ENCODE assay signal across 21 mouse cellular contexts in genomic region chr5:92227782-92228181, GRCm38 (mm10). TPM values are rescaled to one million over a fixed set of nuclear protein-coding genes. Genes with fewer than 3 reads are reported as not detected.
"Had no signal": no experiment of that assay in that cellular context is flagged by ENCODE, and none has a peak within 500 bp of the region (broad histone marks: within the 10 kb centered on the region; RNA-seq: fewer than 3 reads in every experiment).

No protein-coding gene starts in this region.

- H3K9me3 ChIP-seq: limb, embryonic 15.5 days; liver, embryonic 12.5 days; midbrain, embryonic 12.5 days; neural tube, embryonic 13.5 days had no signal

- H3K27ac ChIP-seq: kidney, postnatal 0 days; limb, embryonic 15.5 days; liver, embryonic 12.5 days; midbrain, embryonic 12.5 days; neural tube, embryonic 13.5 days; stomach, postnatal 0 days had no signal

- H3K4me3 ChIP-seq: limb, embryonic 15.5 days; liver, embryonic 12.5 days; midbrain, embryonic 12.5 days; neural tube, embryonic 13.5 days had no signal

- H3K4me1 ChIP-seq: limb, embryonic 15.5 days; liver, embryonic 12.5 days; midbrain, embryonic 12.5 days; neural tube, embryonic 13.5 days had no signal

- H3K36me3 ChIP-seq: limb, embryonic 15.5 days; liver, embryonic 12.5 days; midbrain, embryonic 12.5 days; neural tube, embryonic 13.5 days had no signal

- H3K4me2 ChIP-seq: limb, embryonic 15.5 days; liver, embryonic 12.5 days; lung, embryonic 14.5 days; midbrain, embryonic 12.5 days; neural tube, embryonic 13.5 days had no signal

- DNase-seq: kidney, postnatal 36 days; layer of hippocampus, adult 9-11 months; layer of hippocampus, postnatal 36 days; lung, embryonic 14.5 days; right cerebral cortex, postnatal 14 days; thymus, postnatal 14 days had no signal

- ATAC-seq: liver, embryonic 12.5 days; midbrain, embryonic 16.5 days had no signal

- H3K9ac ChIP-seq: limb, embryonic 15.5 days; liver, embryonic 12.5 days; lung, embryonic 14.5 days; midbrain, embryonic 12.5 days; neural tube, embryonic 13.5 days had no signal

- H3K27me3 ChIP-seq: limb, embryonic 15.5 days; midbrain, embryonic 12.5 days; neural tube, embryonic 13.5 days had no signal

RNA-seq across cellular contexts. Expression of gene U90926, which starts 12.6 kb away (rescaled TPM):
- total RNA-seq: layer of hippocampus, adult 18-20 months; layer of hippocampus, postnatal 36 days; left cerebral cortex, adult 8-10 months; left cerebral cortex, postnatal 25 days; megakaryocyte-erythroid progenitor cell, adult 5-6 weeks had no signal
- polyA plus RNA-seq: kidney, postnatal 0 days; limb, embryonic 11.5 days; limb, embryonic 15.5 days; liver, embryonic 12.5 days; liver, embryonic 16.5 days; lung, embryonic 14.5 days; midbrain, embryonic 12.5 days; midbrain, embryonic 16.5 days; neural tube, embryonic 13.5 days; small intestine, adult 2 months; stomach, postnatal 0 days; urinary bladder, adult 2 months had no signal

RNA-seq across cellular contexts. Expression of gene Ppef2, which starts 28.3 kb away (rescaled TPM):
- total RNA-seq: megakaryocyte-erythroid progenitor cell, adult 5-6 weeks had no signal
- polyA plus RNA-seq: liver, embryonic 12.5 days; liver, embryonic 16.5 days had no signal
